Mouse (Mus musculus): ENCODE results near the gene Tmem150c. TPM values are rescaled to one million over a fixed set of nuclear protein-coding genes. Genes with fewer than 3 reads are reported as not detected.

The Tmem150c gene
- polyA plus RNA-seq, 1 experiment from 2014 or later = 31.9 TPM

- Histone ChIP-seq H3K9ac (replicated peaks; ENCODE audit: low read depth, low read length) (no peak overlapping the region), H3K4me3 (replicated peaks; ENCODE audit: low read length) (no peak overlapping the region), H3K27ac (ENCODE audit: low read length) (no peak overlapping the region), H3K4me1 (replicated peaks; ENCODE audit: control insufficient read depth, insufficient read depth, low read length) (peaks cover 41% of the 10 kb centered on the region), H3K36me3 (ENCODE audit: control insufficient read depth, insufficient read depth) (no peaks in the 10 kb centered on the region), H3K9me3 (ENCODE audit: control insufficient read depth, low read length) (no peaks in the 10 kb centered on the region), H3K4me2 (ENCODE audit: low read length) (no peak overlapping the region), H3K27me3 (replicated peaks; ENCODE audit: control insufficient read depth, insufficient read depth, low read length) (no peaks in the 10 kb centered on the region)
- ATAC-seq = no peak
- WGBS = 86% methylated on average over 8 of the region's 8 CpGs
Measured at GRCm38 (mm10) chr5:100042467-100042866, 117.1 kb downstream of the Tmem150c start.

DNA sequence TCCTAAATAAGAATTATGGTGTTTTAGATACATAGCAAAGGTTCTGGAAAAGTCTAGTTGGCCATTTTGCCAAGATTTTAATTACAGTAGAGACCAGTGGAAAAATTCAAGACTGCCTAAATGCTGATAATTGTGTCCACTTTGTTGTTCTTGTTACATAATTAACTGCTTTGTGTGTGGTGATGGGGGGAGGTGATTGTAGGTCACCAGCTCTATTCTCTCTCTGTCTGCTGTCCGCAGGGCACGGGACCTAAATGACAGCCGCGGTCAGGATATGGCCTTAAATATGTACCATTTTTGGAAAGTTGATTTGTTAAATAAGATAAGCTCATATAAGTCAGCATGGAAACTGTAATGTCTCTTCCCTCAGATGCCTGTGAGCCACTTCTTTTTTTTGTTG lies 118.3 kb downstream of the Tmem150c start:
- Histone ChIP-seq H3K9ac (replicated peaks; ENCODE audit: low read depth, low read length) (no peak overlapping the region), H3K27me3 (replicated peaks; ENCODE audit: control insufficient read depth, insufficient read depth, low read length) (no peaks in the 10 kb centered on the region), H3K4me2 (ENCODE audit: low read length) (peak overlapping the region; percentile 41), H3K9me3 (ENCODE audit: control insufficient read depth, low read length) (no peaks in the 10 kb centered on the region), H3K27ac (ENCODE audit: low read length) (no peak overlapping the region), H3K4me3 (replicated peaks; ENCODE audit: low read length) (0 out of 2 replicates have a peak overlapping the region, but pooled peaks have one; percentile 12), H3K4me1 (replicated peaks; ENCODE audit: control insufficient read depth, insufficient read depth, low read length) (peaks cover 41% of the 10 kb centered on the region), H3K36me3 (ENCODE audit: control insufficient read depth, insufficient read depth) (peaks cover 4% of the 10 kb centered on the region; the same call in 1 of the 2 replicates)
- ATAC-seq = no peak
- WGBS = 60% methylated on average over 4 of the region's 4 CpGs

DNA sequence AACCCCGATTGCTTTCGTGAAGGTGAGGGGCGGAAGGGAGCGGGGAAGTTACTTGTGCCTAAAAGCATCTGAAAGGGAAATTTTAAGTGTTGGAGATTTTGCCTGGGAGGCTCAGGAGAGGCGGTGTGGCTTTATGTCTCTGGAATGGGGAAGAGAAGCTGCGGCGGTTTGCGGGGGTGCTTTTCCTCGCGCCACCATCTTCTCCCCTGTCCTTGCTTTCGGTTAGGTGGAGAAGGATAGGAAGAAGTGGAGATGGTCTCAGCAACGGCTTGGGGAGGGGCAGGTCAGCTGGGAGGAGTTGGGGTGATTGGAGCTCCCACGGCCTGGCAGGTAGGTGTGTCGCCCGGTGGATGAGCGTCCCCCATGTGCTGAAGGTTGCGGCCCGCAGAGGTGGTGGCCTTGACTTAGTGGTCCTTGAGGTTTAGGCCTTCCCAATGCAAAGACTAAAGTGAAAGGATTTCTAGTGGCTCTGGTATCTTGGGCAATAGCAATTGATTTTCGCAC lies 119.3 kb downstream of the Tmem150c start:
- Histone ChIP-seq H3K27me3 (replicated peaks; ENCODE audit: control insufficient read depth, insufficient read depth, low read length) (no peaks in the 10 kb centered on the region), H3K4me3 (replicated peaks; ENCODE audit: low read length) (peak overlapping the region; percentile 97), H3K4me1 (replicated peaks; ENCODE audit: control insufficient read depth, insufficient read depth, low read length) (peaks cover 43% of the 10 kb centered on the region), H3K27ac (ENCODE audit: low read length) (peak overlapping the region; percentile 100), H3K9ac (replicated peaks; ENCODE audit: low read depth, low read length) (peak overlapping the region; percentile 100), H3K4me2 (ENCODE audit: low read length) (peak overlapping the region; percentile 70), H3K9me3 (ENCODE audit: control insufficient read depth, low read length) (no peaks in the 10 kb centered on the region), H3K36me3 (ENCODE audit: control insufficient read depth, insufficient read depth) (peaks cover 4% of the 10 kb centered on the region; the same call in 1 of the 2 replicates)
- WGBS = 1% methylated on average over 19 of the region's 19 CpGs
- no peak for ATAC-seq

DNA sequence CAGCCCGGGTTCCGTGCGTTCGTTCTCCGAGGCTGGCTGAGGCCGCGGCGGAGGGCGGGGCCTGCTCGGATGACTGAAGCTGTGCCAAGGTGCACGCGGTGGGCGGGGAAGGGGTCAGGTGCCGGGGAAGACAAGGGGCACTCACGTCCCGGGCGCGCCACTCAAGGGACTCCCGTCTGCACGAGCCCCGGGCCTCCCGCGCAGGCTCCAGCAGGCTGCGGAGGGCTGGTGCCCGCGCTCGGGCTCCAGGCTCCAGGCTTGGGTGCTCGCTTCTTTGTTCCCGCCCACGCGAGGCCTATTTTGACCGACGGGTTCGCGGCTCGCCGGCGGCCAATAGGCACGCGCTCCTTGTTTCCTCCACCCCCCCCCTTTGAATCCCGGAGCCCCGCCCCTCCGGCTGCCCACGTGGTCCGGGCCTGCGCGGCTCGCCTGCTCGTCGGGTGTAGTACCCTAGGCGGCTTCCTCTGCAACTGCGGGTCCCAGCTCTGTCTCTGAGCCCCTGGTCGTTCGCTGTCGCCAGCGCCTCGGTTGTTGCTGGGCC lies 119.9 kb downstream of the Tmem150c start, which contains the start of the genes Hnrnpdl and Enoph1:
Hnrnpdl (minus strand) TSS at position 63 of the 541 bp plus-strand sequence.
Enoph1 (plus strand) TSS at position 384 of the 541 bp plus-strand sequence.
- peak within 1 kb of the TSS; percentile 70 for H3K4me2 ChIP-seq (ENCODE audit: low read length)
- peak within 1 kb of the TSS; percentile 100 for H3K9ac ChIP-seq (replicated peaks; ENCODE audit: low read depth, low read length)
- H3K36me3 ChIP-seq (ENCODE audit: control insufficient read depth, insufficient read depth) = peaks cover 7% of the 10 kb centered on the region
- H3K27ac ChIP-seq (ENCODE audit: low read length) = peak within 1 kb of the TSS; percentile 100
- peak within 1 kb of the TSS; percentile 97 for H3K4me3 ChIP-seq (replicated peaks; ENCODE audit: low read length)
- peak; percentile 87 for ATAC-seq
- H3K4me1 ChIP-seq (replicated peaks; ENCODE audit: control insufficient read depth, insufficient read depth, low read length) = peaks cover 46% of the 10 kb centered on the region
- H3K27me3 ChIP-seq (replicated peaks; ENCODE audit: control insufficient read depth, insufficient read depth, low read length) = no peaks in the 10 kb centered on the region
- no peaks in the 10 kb centered on the region for H3K9me3 ChIP-seq (ENCODE audit: control insufficient read depth, low read length)
- WGBS = under 1% methylated on average over 52 of the region's 57 CpGs

- Histone ChIP-seq H3K9me3 (ENCODE audit: control insufficient read depth, low read length) (no peaks in the 10 kb centered on the region), H3K4me1 (replicated peaks; ENCODE audit: control insufficient read depth, insufficient read depth, low read length) (peaks cover 44% of the 10 kb centered on the region), H3K36me3 (ENCODE audit: control insufficient read depth, insufficient read depth) (peaks cover 7% of the 10 kb centered on the region), H3K4me2 (ENCODE audit: low read length) (peak overlapping the region; percentile 47), H3K9ac (replicated peaks; ENCODE audit: low read depth, low read length) (peak overlapping the region; percentile 100), H3K27me3 (replicated peaks; ENCODE audit: control insufficient read depth, insufficient read depth, low read length) (no peaks in the 10 kb centered on the region), H3K27ac (ENCODE audit: low read length) (peak overlapping the region; percentile 100), H3K4me3 (replicated peaks; ENCODE audit: low read length) (peak overlapping the region; percentile 97)
- under 1% methylated on average over 106 of the region's 113 CpGs for WGBS
- ATAC-seq = peak; percentile 79
Measured at GRCm38 (mm10) chr5:100038714-100039601, 120.7 kb downstream of the Tmem150c start.

GRCm38 (mm10) chr5:100037965-100038713 lies 121.5 kb downstream of the Tmem150c start:
- ATAC-seq = peak; percentile 32
- H3K27me3 ChIP-seq (replicated peaks; ENCODE audit: control insufficient read depth, insufficient read depth, low read length) = no peaks in the 10 kb centered on the region
- no peaks in the 10 kb centered on the region for H3K9me3 ChIP-seq (ENCODE audit: control insufficient read depth, low read length)
- H3K4me1 ChIP-seq (replicated peaks; ENCODE audit: control insufficient read depth, insufficient read depth, low read length) = peaks cover 38% of the 10 kb centered on the region
- H3K36me3 ChIP-seq (ENCODE audit: control insufficient read depth, insufficient read depth) = peaks cover 11% of the 10 kb centered on the region
- H3K4me3 ChIP-seq (replicated peaks; ENCODE audit: low read length) = peak overlapping the region; percentile 97
- H3K27ac ChIP-seq (ENCODE audit: low read length) = peak overlapping the region; percentile 100
- peak overlapping the region; percentile 100 for H3K9ac ChIP-seq (replicated peaks; ENCODE audit: low read depth, low read length)
- H3K4me2 ChIP-seq (ENCODE audit: low read length) = peak overlapping the region; percentile 99
- under 1% methylated on average over 41 of the region's 45 CpGs for WGBS

DNA sequence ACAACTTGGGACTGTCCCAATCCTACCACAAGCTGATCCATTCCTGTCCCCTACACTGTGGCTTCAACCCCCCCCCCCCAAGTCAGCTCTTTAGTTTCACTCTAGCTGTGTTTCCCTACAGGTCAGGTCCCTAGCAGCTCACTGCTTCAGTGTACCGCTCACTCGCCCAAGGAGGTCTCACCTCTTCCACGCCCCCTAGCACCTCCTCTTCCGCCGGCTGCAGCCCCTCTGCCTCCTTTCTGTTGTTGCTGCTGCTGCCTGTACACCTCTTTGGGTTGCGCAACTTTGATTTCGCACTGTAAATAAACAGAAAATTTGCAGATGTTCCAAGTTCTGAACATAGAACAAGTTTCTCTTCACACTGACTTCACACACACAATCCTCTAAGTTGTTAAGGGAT lies 122.9 kb downstream of the Tmem150c start:
- Histone ChIP-seq H3K36me3 (ENCODE audit: control insufficient read depth, insufficient read depth) (peaks cover 20% of the 10 kb centered on the region), H3K9me3 (ENCODE audit: control insufficient read depth, low read length) (no peaks in the 10 kb centered on the region), H3K4me3 (replicated peaks; ENCODE audit: low read length) (peak overlapping the region; percentile 97), H3K4me2 (ENCODE audit: low read length) (peak overlapping the region; percentile 99), H3K27me3 (replicated peaks; ENCODE audit: control insufficient read depth, insufficient read depth, low read length) (no peaks in the 10 kb centered on the region), H3K4me1 (replicated peaks; ENCODE audit: control insufficient read depth, insufficient read depth, low read length) (peaks cover 31% of the 10 kb centered on the region), H3K9ac (replicated peaks; ENCODE audit: low read depth, low read length) (peak overlapping the region; percentile 29), H3K27ac (ENCODE audit: low read length) (no peak overlapping the region)
- no peak for ATAC-seq
- WGBS = 13% methylated on average over 7 of the region's 7 CpGs

DNA sequence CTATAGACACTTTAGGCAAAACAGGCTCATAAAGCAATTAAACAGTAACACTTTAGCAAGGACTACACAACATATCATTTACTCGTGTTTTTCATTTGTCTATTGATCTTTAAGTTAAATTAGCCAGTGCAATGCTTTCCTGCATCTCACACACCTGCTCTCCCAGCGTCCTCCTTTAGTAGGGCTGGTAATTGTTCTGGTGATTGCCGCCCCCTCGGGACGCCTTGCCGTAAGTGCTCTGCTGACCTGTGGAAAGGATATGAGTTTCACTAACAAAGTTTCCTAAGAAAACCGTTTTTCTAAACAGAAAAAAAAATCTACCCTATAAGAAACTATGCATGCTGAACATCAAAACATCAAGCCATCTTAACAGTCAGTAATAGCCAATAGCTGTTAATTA lies 123.7 kb downstream of the Tmem150c start:
- Histone ChIP-seq H3K9me3 (ENCODE audit: control insufficient read depth, low read length) (no peaks in the 10 kb centered on the region), H3K9ac (replicated peaks; ENCODE audit: low read depth, low read length) (no peak overlapping the region), H3K27ac (ENCODE audit: low read length) (no peak overlapping the region), H3K4me1 (replicated peaks; ENCODE audit: control insufficient read depth, insufficient read depth, low read length) (peaks cover 26% of the 10 kb centered on the region), H3K36me3 (ENCODE audit: control insufficient read depth, insufficient read depth) (peaks cover 20% of the 10 kb centered on the region), H3K27me3 (replicated peaks; ENCODE audit: control insufficient read depth, insufficient read depth, low read length) (no peaks in the 10 kb centered on the region), H3K4me3 (replicated peaks; ENCODE audit: low read length) (peak overlapping the region; percentile 14), H3K4me2 (ENCODE audit: low read length) (peak overlapping the region; percentile 99)
- no peak for ATAC-seq
- 32% methylated on average over 7 of the region's 7 CpGs for WGBS

Measured in forebrain, embryonic 16.5 days (tissue).